Mouse (Mus musculus) T-helper 17 cell (primary cell): ENCODE data around the gene Cenpb.
"Not testable (repeated sequence)": the region's sequence is repeated elsewhere in the genome, so short reads cannot be mapped to it uniquely, and the experiment has no call there.

Experiments
- in situ Hi-C, 2 experiments: fragments of 300-600 bp; cut with MboI, MseI; formaldehyde crosslinking; loops; 1 replicate in 1 of 2; 2 replicates in 1 of 2; pipeline ENCODE4 v1.15.1; 2025; ENCODE audit warnings: high pct_unique_total_duplicates in 2 of 2

Cenpb gene

GRCm38 (mm10) chr2:131179990-131180587 is at the start of gene Cenpb:
Gene Cenpb (minus strand): TSS chr2:131180067.
- in situ Hi-C loops, result no loop called here

GRCm38 (mm10) chr2:131227243-131227642 is 47.4 kb upstream of the Cenpb start:
- in situ Hi-C loops, result no loop called here

- in situ Hi-C loops, result not testable (repeated sequence)
Observed at GRCm38 (mm10) chr2:131226669-131227068, 46.8 kb upstream of the Cenpb start.

- in situ Hi-C loops, result no loop called here
Observed at GRCm38 (mm10) chr2:131225178-131225577, 45.3 kb upstream of the Cenpb start.

GRCm38 (mm10) chr2:131223569-131223968 is 43.7 kb upstream of the Cenpb start:
- in situ Hi-C loops, result no loop called here

- in situ Hi-C loops, result no loop called here
Observed at GRCm38 (mm10) chr2:131222562-131222961, 42.7 kb upstream of the Cenpb start.

- in situ Hi-C loops, result no loop called here
Observed at GRCm38 (mm10) chr2:131221853-131222515, 42.1 kb upstream of the Cenpb start.

- in situ Hi-C loops, result no loop called here
Observed at GRCm38 (mm10) chr2:131220030-131220429, 40.2 kb upstream of the Cenpb start.

GRCm38 (mm10) chr2:131215941-131216858 is 36.3 kb upstream of the Cenpb start:
- in situ Hi-C loops, result no loop called here

GRCm38 (mm10) chr2:131213773-131214172 is 33.9 kb upstream of the Cenpb start:
- in situ Hi-C loops, result no loop called here

- in situ Hi-C loops, result no loop called here
Observed at GRCm38 (mm10) chr2:131211026-131211615, 31.3 kb upstream of the Cenpb start.

- in situ Hi-C loops, result loop anchor here in 1 of 2 experiments (5.0 kb wide), 1 partner anchor 42 kb away; no protein-coding TSS in a partner anchor
Observed at GRCm38 (mm10) chr2:131209969-131210792, 30.3 kb upstream of the Cenpb start.

GRCm38 (mm10) chr2:131209125-131209795 is 29.4 kb upstream of the Cenpb start:
- in situ Hi-C loops, result loop anchor here in 1 of 2 experiments (5.0 kb wide), 1 partner anchor 43 kb away; no protein-coding TSS in a partner anchor

- in situ Hi-C loops, result loop anchor here in 1 of 2 experiments (5.0 kb wide), 1 partner anchor 44 kb away; no protein-coding TSS in a partner anchor
Observed at GRCm38 (mm10) chr2:131208356-131208755, 28.5 kb upstream of the Cenpb start.

- in situ Hi-C loops, result loop anchor here in 1 of 2 experiments (5.0 kb wide), 1 partner anchor 46 kb away; no protein-coding TSS in a partner anchor
Observed at GRCm38 (mm10) chr2:131206778-131207177, 26.9 kb upstream of the Cenpb start, which contains the start of gene Ap5s1. Gene Ap5s1 (plus strand): TSS chr2:131207078.

GRCm38 (mm10) chr2:131205521-131206182 is 25.8 kb upstream of the Cenpb start:
- in situ Hi-C loops, result loop anchor here in 1 of 2 experiments (5.0 kb wide), 1 partner anchor 47 kb away; no protein-coding TSS in a partner anchor

- in situ Hi-C loops, result no loop called here
Observed at GRCm38 (mm10) chr2:131204410-131204981, 24.6 kb upstream of the Cenpb start.

GRCm38 (mm10) chr2:131203816-131204409 is 24.0 kb upstream of the Cenpb start:
- in situ Hi-C loops, result no loop called here

GRCm38 (mm10) chr2:131201262-131201661 is 21.4 kb upstream of the Cenpb start:
- in situ Hi-C loops, result no loop called here
